Mouse (Mus musculus): ENCODE measurements around the gene Gm9964. TPM values are rescaled to one million over a fixed set of nuclear protein-coding genes. Genes with fewer than 3 reads are reported as not detected.
"Not testable (repeated sequence)": the region's sequence is repeated elsewhere in the genome, so short reads cannot be mapped to it uniquely, and the experiment has no call there.

Gene Gm9964
- polyA plus RNA-seq, 1 experiment from 2014 or later, result not detected

GRCm38 (mm10) chr11:79319807-79320206, 23.1 kb upstream of the Gm9964 start:
- no peaks in the 10 kb centered on the region for H3K36me3 ChIP-seq (replicated peaks)
- 86% methylated on average over 7 of the region's 7 CpGs for WGBS
- no peaks in the 10 kb centered on the region for H3K27me3 ChIP-seq (replicated peaks)
- no peaks in the 10 kb centered on the region for H3K4me1 ChIP-seq
- no peak for ATAC-seq (replicated peaks)
- no peak overlapping the region for H3K27ac ChIP-seq
- no peak overlapping the region for H3K9ac ChIP-seq
- H3K9me3 ChIP-seq, result no peaks in the 10 kb centered on the region
- H3K4me3 ChIP-seq, result no peak overlapping the region
- H3K4me2 ChIP-seq, result no peak overlapping the region

- H3K9ac ChIP-seq, result no peak overlapping the region
- no peak overlapping the region for H3K4me3 ChIP-seq
- no peaks in the 10 kb centered on the region for H3K9me3 ChIP-seq
- no peak overlapping the region for H3K4me2 ChIP-seq
- WGBS, result 76% methylated on average over 8 of the region's 8 CpGs
- no peaks in the 10 kb centered on the region for H3K27me3 ChIP-seq (replicated peaks)
- no peak for ATAC-seq (replicated peaks)
- no peaks in the 10 kb centered on the region for H3K36me3 ChIP-seq (replicated peaks)
- H3K4me1 ChIP-seq, result no peaks in the 10 kb centered on the region
- H3K27ac ChIP-seq, result no peak overlapping the region
These were observed 20.2 kb upstream of the Gm9964 start for GRCm38 (mm10) chr11:79316807-79317345.

GRCm38 (mm10) chr11:79310467-79310866, 13.8 kb upstream of the Gm9964 start:
- Histone ChIP-seq H3K4me1 (peaks cover 12% of the 10 kb centered on the region; the same call in 1 of the 2 replicates), H3K9me3 (no peaks in the 10 kb centered on the region), H3K9ac (no peak overlapping the region), H3K4me3 (no peak overlapping the region), H3K36me3 (replicated peaks) (no peaks in the 10 kb centered on the region), H3K27me3 (replicated peaks) (no peaks in the 10 kb centered on the region), H3K4me2 (no peak overlapping the region), H3K27ac (no peak overlapping the region)
- no peak for ATAC-seq (replicated peaks)
- 88% methylated on average over 5 of the region's 5 CpGs for WGBS

- no peak for ATAC-seq (replicated peaks)
- Histone ChIP-seq H3K4me2 (no peak overlapping the region), H3K36me3 (replicated peaks) (no peaks in the 10 kb centered on the region), H3K27me3 (replicated peaks) (no peaks in the 10 kb centered on the region), H3K9me3 (no peaks in the 10 kb centered on the region), H3K27ac (no peak overlapping the region), H3K4me3 (no peak overlapping the region), H3K4me1 (peaks cover 12% of the 10 kb centered on the region; the same call in 1 of the 2 replicates), H3K9ac (no peak overlapping the region)
- WGBS, result 25% methylated on average over 9 of the region's 9 CpGs
These were observed 11.0 kb upstream of the Gm9964 start for GRCm38 (mm10) chr11:79307560-79308200.

GRCm38 (mm10) chr11:79306996-79307395, 10.3 kb upstream of the Gm9964 start:
- no peak for ATAC-seq (replicated peaks)
- no peak overlapping the region for H3K4me3 ChIP-seq

GRCm38 (mm10) chr11:79306510-79306909, 9.8 kb upstream of the Gm9964 start:
- 27% methylated on average over 7 of the region's 7 CpGs for WGBS
- Histone ChIP-seq H3K4me1 (peaks cover 12% of the 10 kb centered on the region; the same call in 1 of the 2 replicates), H3K27ac (peak overlapping the region; percentile 43; the same call in 1 of the 2 replicates), H3K9ac (no peak overlapping the region), H3K27me3 (replicated peaks) (no peaks in the 10 kb centered on the region), H3K36me3 (replicated peaks) (no peaks in the 10 kb centered on the region), H3K9me3 (no peaks in the 10 kb centered on the region), H3K4me3 (no peak overlapping the region), H3K4me2 (no peak overlapping the region)
- no peak for ATAC-seq (replicated peaks)

More at GRCm38 (mm10) chr11:79306996-79307395, 10.3 kb upstream of the Gm9964 start:
- WGBS, result 8% methylated on average over 10 of the region's 10 CpGs
- H3K4me2 ChIP-seq, result no peak overlapping the region
- no peak overlapping the region for H3K9ac ChIP-seq
- H3K36me3 ChIP-seq (replicated peaks), result no peaks in the 10 kb centered on the region
- H3K4me1 ChIP-seq, result peaks cover 12% of the 10 kb centered on the region; the same call in 1 of the 2 replicates
- no peaks in the 10 kb centered on the region for H3K9me3 ChIP-seq
- no peaks in the 10 kb centered on the region for H3K27me3 ChIP-seq (replicated peaks)
- peak overlapping the region; percentile 43 for H3K27ac ChIP-seq

GRCm38 (mm10) chr11:79305697-79306340, 9.1 kb upstream of the Gm9964 start:
- Histone ChIP-seq H3K36me3 (replicated peaks) (no peaks in the 10 kb centered on the region), H3K9me3 (no peaks in the 10 kb centered on the region), H3K27me3 (replicated peaks) (no peaks in the 10 kb centered on the region), H3K4me2 (no peak overlapping the region), H3K27ac (no peak overlapping the region), H3K4me1 (peaks cover 12% of the 10 kb centered on the region; the same call in 1 of the 2 replicates), H3K9ac (no peak overlapping the region), H3K4me3 (no peak overlapping the region)
- no peak for ATAC-seq (replicated peaks)
- 86% methylated on average over 9 of the region's 9 CpGs for WGBS

GRCm38 (mm10) chr11:79304245-79304644, 7.5 kb upstream of the Gm9964 start:
- not testable (repeated sequence) for H3K27ac ChIP-seq

GRCm38 (mm10) chr11:79303109-79303508, 6.4 kb upstream of the Gm9964 start:
- Histone ChIP-seq H3K4me3 (no peak overlapping the region), H3K9ac (no peak overlapping the region), H3K9me3 (no peaks in the 10 kb centered on the region), H3K4me2 (no peak overlapping the region), H3K4me1 (peaks cover 10% of the 10 kb centered on the region; the same call in 1 of the 2 replicates), H3K36me3 (replicated peaks) (no peaks in the 10 kb centered on the region), H3K27me3 (replicated peaks) (no peaks in the 10 kb centered on the region), H3K27ac (no peak overlapping the region)
- ATAC-seq (replicated peaks), result no peak
- WGBS, result 78% methylated on average over 6 of the region's 6 CpGs

More at GRCm38 (mm10) chr11:79304245-79304644, 7.5 kb upstream of the Gm9964 start:
- not testable (repeated sequence) for ATAC-seq (replicated peaks); H3K27me3 ChIP-seq (replicated peaks); H3K9ac ChIP-seq; H3K9me3 ChIP-seq; H3K36me3 ChIP-seq (replicated peaks); H3K4me3 ChIP-seq; H3K4me2 ChIP-seq
- H3K4me1 ChIP-seq, result peaks cover 12% of the 10 kb centered on the region; the same call in 1 of the 2 replicates
- 88% methylated on average over 4 of the region's 4 CpGs for WGBS

- H3K4me3 ChIP-seq, result no peak overlapping the region
- no peak for ATAC-seq (replicated peaks)
These were observed 3.2 kb upstream of the Gm9964 start for GRCm38 (mm10) chr11:79299719-79300431.

GRCm38 (mm10) chr11:79296167-79296566, 539 bp downstream of the Gm9964 start:
- Histone ChIP-seq H3K27me3 (replicated peaks) (no peaks in the 10 kb centered on the region), H3K4me2 (no peak overlapping the region), H3K27ac (no peak overlapping the region), H3K4me1 (no peaks in the 10 kb centered on the region), H3K9me3 (no peaks in the 10 kb centered on the region), H3K9ac (no peak overlapping the region), H3K36me3 (replicated peaks) (no peaks in the 10 kb centered on the region), H3K4me3 (no peak overlapping the region)
- WGBS, result 38% methylated on average over 1 of the region's 1 CpGs
- no peak for ATAC-seq (replicated peaks)

More at GRCm38 (mm10) chr11:79299719-79300431, 3.2 kb upstream of the Gm9964 start:
- Histone ChIP-seq H3K9ac (no peak overlapping the region), H3K4me2 (no peak overlapping the region), H3K27me3 (replicated peaks) (no peaks in the 10 kb centered on the region), H3K36me3 (replicated peaks) (no peaks in the 10 kb centered on the region), H3K4me1 (no peaks in the 10 kb centered on the region), H3K9me3 (no peaks in the 10 kb centered on the region), H3K27ac (no peak overlapping the region)
- WGBS, result 83% methylated on average over 9 of the region's 9 CpGs

GRCm38 (mm10) chr11:79293971-79294370, 2.7 kb downstream of the Gm9964 start:
- Histone ChIP-seq H3K27ac (no peak overlapping the region), H3K9ac (no peak overlapping the region), H3K4me2 (no peak overlapping the region), H3K36me3 (replicated peaks) (no peaks in the 10 kb centered on the region), H3K4me1 (no peaks in the 10 kb centered on the region), H3K27me3 (replicated peaks) (no peaks in the 10 kb centered on the region), H3K4me3 (no peak overlapping the region), H3K9me3 (no peaks in the 10 kb centered on the region)
- ATAC-seq (replicated peaks), result no peak
- WGBS, result 44% methylated on average over 1 of the region's 1 CpGs

All from midbrain, embryonic 15.5 days (tissue).